Mouse (Mus musculus): ENCODE results near the gene Vamp1.

DNA sequence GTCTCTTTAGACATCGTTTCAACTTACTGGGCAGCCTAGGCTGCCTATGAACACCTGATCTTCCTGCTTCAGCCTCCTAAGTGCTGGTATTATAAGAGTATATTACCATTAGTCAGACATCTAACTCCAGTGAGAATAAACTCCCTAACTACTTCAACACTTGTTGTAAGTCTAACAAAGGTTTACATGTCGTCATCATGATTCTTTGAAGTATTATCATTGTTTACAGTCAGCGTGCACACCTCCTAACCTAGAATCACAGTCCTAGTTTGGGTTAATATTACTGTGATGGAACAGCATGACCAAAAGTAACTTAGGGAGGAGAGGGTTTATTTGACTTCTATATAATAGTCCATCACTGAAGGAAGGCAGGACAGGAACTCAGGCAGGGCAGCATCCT lies 52.1 kb downstream of the Vamp1 start:
- no peak for TF ChIP-seq POLR2A (IDR thresholded peaks at IDR 0.05; ENCODE audit: insufficient read length, low read depth)
- TF ChIP-seq MAX (IDR thresholded peaks at IDR 0.05; ENCODE audit: low read depth), result no peak
- no peak for TF ChIP-seq POLR2AphosphoS2 (IDR thresholded peaks at IDR 0.05; ENCODE audit: insufficient read length, low read depth)
- TF ChIP-seq USF1 (IDR thresholded peaks at IDR 0.05; ENCODE audit: low read depth), result no peak
- no peak for TF ChIP-seq E2F4 (IDR thresholded peaks at IDR 0.05; ENCODE audit: insufficient read depth)
- no peak for TF ChIP-seq REST (IDR thresholded peaks at IDR 0.05; ENCODE audit: insufficient read depth, insufficient read length)
